Mouse (Mus musculus) layer of hippocampus, adult 8-10 months (tissue): ENCODE measurements at regions not wholly inside any gene's neighbourhood (a gene's known extent, or its start where the extent isn't known, plus 50 kb on each side); places are given as distances from the start of the nearest gene placed in this dataset.

ENCODE experiments used
- DNase-seq, 2 experiments: peaks; one replicate each; pipeline ENCODE4 v3.0.0; 2022; ENCODE audit warnings: low spot score in 2 of 2

DNA sequence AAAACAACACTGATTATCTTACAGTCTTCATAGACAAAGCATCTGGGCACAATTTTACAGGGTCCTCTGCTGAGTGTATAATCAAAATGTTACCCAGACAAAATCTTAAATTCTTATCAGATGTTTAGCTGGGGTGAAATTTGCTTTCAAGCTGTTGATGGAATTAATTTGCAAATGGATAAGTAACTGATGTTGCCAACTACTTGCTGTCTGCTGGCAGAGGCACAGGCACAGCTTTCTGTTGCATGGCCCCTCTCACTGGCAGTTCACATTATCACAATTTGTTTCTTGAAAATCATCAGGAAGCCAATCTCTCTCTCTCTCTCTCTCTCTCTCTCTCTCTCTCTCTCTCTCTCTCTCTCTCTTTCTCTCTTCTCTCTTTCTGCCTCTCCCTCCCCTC lies 276.9 kb upstream of the Gm44 start:
- DNase-seq, result peak; percentile 7 to 10
